Comparison of ENCODE assay signal across 23 mouse cellular contexts in genomic region chr19:43579081-43579796, GRCm38 (mm10). TPM values are rescaled to one million over a fixed set of nuclear protein-coding genes. Genes with fewer than 3 reads are reported as not detected.
DNase-seq lines count a peak whose midpoint lies in the region; ATAC-seq and TF ChIP-seq lines count a peak whose summit lies in the region.
"Had no signal": no experiment of that assay in that cellular context is flagged by ENCODE, and none has a peak within 500 bp of the region (broad histone marks: within the 10 kb centered on the region; RNA-seq: fewer than 3 reads in every experiment).

No protein-coding gene starts in this region.

- peaks cover 0 to 6% of the 10 kb centered on the region in 2 experiments; a peak in 1 of 4 replicates for H3K4me1 ChIP-seq in CH12.LX (ENCODE audit: control insufficient read depth in 1 of 2, insufficient read depth in 2 of 2)
- no peaks in the 10 kb centered on the region for H3K4me1 ChIP-seq in embryonic facial prominence, embryonic 10.5 days
- no peaks in the 10 kb centered on the region for H3K4me1 ChIP-seq in heart, embryonic 11.5 days (ENCODE audit: control insufficient read depth, insufficient read depth, low read length)
- H3K4me1 ChIP-seq: neural tube, embryonic 13.5 days had no signal

- no peaks in the 10 kb centered on the region for H3K27me3 ChIP-seq in CH12.LX (replicated peaks)
- H3K27me3 ChIP-seq in embryonic facial prominence, embryonic 10.5 days (replicated peaks; ENCODE audit: low read depth, poor library complexity, severe bottlenecking), result peaks cover 85% of the 10 kb centered on the region
- H3K27me3 ChIP-seq in heart, embryonic 11.5 days (ENCODE audit: control insufficient read depth, insufficient read depth, low read length), result peaks cover 48% of the 10 kb centered on the region

- no peak for TF ChIP-seq POLR2A in CH12.LX (IDR thresholded peaks at IDR 0.05; ENCODE audit: low read depth, low read length)

- in situ Hi-C loops in CH12.LX (cut with MboI; ENCODE audit: low pct_ligation_motif_present, low pct_unique_long_range_greater_than_20kb, low sequenced_read_pairs), result no loop called here

- no peak for TF ChIP-seq RAD21 in CH12.LX (IDR thresholded peaks at IDR 0.05; ENCODE audit: low read depth, low read length)

- no peak for ATAC-seq in heart, embryonic 11.5 days (replicated peaks; ENCODE audit: insufficient number of reproducible peaks, low FRiP score, low TSS enrichment)
- ATAC-seq in erythroid progenitor cell, adult 5-6 weeks (replicated peaks; ENCODE audit: low FRiP score, poor library complexity, severe bottlenecking), result no peak
- ATAC-seq: hindbrain, postnatal 0 days; lung, postnatal 0 days had no signal

- whole genome bisulfite sequencing in embryonic facial prominence, embryonic 10.5 days, result 86% methylated on average over 13 of the region's 13 CpGs
- WGBS in heart, embryonic 11.5 days (ENCODE audit: insufficient replicate concordance), result 72% methylated on average over 13 of the region's 13 CpGs

- H3K79me2 ChIP-seq in CH12.LX (replicated peaks; ENCODE audit: control insufficient read depth, extremely low read depth, insufficient read depth, poor library complexity, severe bottlenecking), result no peaks in the 10 kb centered on the region

- TF ChIP-seq CTCF in CH12.LX (conservative IDR thresholded peaks at IDR 0.05 in 1 of 2, IDR thresholded peaks at IDR 0.05 in 1 of 2; ENCODE audit: low read depth in 2 of 2, low read length in 2 of 2), result no peak

- H3K9ac ChIP-seq in CH12.LX (ENCODE audit: insufficient read depth, low read depth), result no peak overlapping the region
- no peak overlapping the region for H3K9ac ChIP-seq in heart, embryonic 11.5 days (ENCODE audit: low read depth, low read length)
- H3K9ac ChIP-seq: liver, embryonic 14.5 days; neural tube, embryonic 13.5 days had no signal

- H3K36me3 ChIP-seq in CH12.LX (replicated peaks in 1 of 2; ENCODE audit: control insufficient read depth in 1 of 2, insufficient read depth in 1 of 2, low read length in 1 of 2), result no peaks in the 10 kb centered on the region
- H3K36me3 ChIP-seq in embryonic facial prominence, embryonic 10.5 days (replicated peaks), result no peaks in the 10 kb centered on the region
- H3K36me3 ChIP-seq in heart, embryonic 11.5 days (ENCODE audit: control insufficient read depth, insufficient read depth, low read length), result no peaks in the 10 kb centered on the region
- H3K36me3 ChIP-seq: forebrain, embryonic 10.5 days; neural tube, embryonic 13.5 days had no signal

- H3K4me3 ChIP-seq in CH12.LX (replicated peaks in 1 of 3; ENCODE audit: low read depth in 2 of 3, low read length in 2 of 3, poor library complexity in 1 of 3), result no peak overlapping the region
- no peak overlapping the region for H3K4me3 ChIP-seq in embryonic facial prominence, embryonic 10.5 days
- no peak overlapping the region for H3K4me3 ChIP-seq in heart, embryonic 11.5 days (ENCODE audit: low read depth, low read length)
- H3K4me3 ChIP-seq: forebrain, embryonic 10.5 days; gastrocnemius, adult 2 months; neural tube, embryonic 13.5 days had no signal

- 0 out of 2 replicates have a peak overlapping the region, but pooled peaks have one; percentile 22 for H3K4me2 ChIP-seq in CH12.LX (ENCODE audit: insufficient read depth, low read depth, poor library complexity, severe bottlenecking)
- no peak overlapping the region for H3K4me2 ChIP-seq in heart, embryonic 11.5 days
- H3K4me2 ChIP-seq: neural tube, embryonic 13.5 days had no signal

- dilution Hi-C loops in CH12.LX (cut with MboI; ENCODE audit: extremely low pct_ligation_motif_present, extremely low pct_unique_long_range_greater_than_20kb, low sequenced_read_pairs), result no loop called here

- no peak for TF ChIP-seq EP300 in CH12.LX (IDR thresholded peaks at IDR 0.05; ENCODE audit: low read length)

- DNase-seq in adrenal gland, adult (ENCODE audit: inconsistent age in 2 of 2, low spot score in 1 of 2), result peak; percentile 70 to 88
- DNase-seq in adrenal gland, postnatal 4 days (ENCODE audit: low spot score in 2 of 2), result no peak
- DNase-seq in CH12.LX (ENCODE audit: extremely low read depth), result no peak
- peak; percentile 58 for DNase-seq in adrenal gland, postnatal 14 days
- DNase-seq in kidney, postnatal 10 days, result peak; percentile 43
- no peak for DNase-seq in embryonic facial prominence, embryonic 10.5 days (ENCODE audit: low spot score)
- DNase-seq: cerebellum, adult 8-10 months; gastrocnemius, adult 2 months; heart, adult 11 months; heart, postnatal 4 days; layer of hippocampus, postnatal 36 days; left cerebral cortex, postnatal 4 days; right cerebral cortex, postnatal 14 days; thymus, postnatal 14 days had no signal

- H3K9me3 ChIP-seq in CH12.LX (replicated peaks; ENCODE audit: low read length), result no peaks in the 10 kb centered on the region
- no peaks in the 10 kb centered on the region for H3K9me3 ChIP-seq in embryonic facial prominence, embryonic 10.5 days
- no peaks in the 10 kb centered on the region for H3K9me3 ChIP-seq in heart, embryonic 11.5 days (replicated peaks; ENCODE audit: control insufficient read depth, low read length)
- H3K9me3 ChIP-seq: forebrain, embryonic 10.5 days; neural tube, embryonic 13.5 days had no signal

- no peak overlapping the region for H3K27ac ChIP-seq in CH12.LX (ENCODE audit: insufficient read depth, low read depth)
- H3K27ac ChIP-seq in embryonic facial prominence, embryonic 10.5 days (replicated peaks), result no peak overlapping the region
- no peak overlapping the region for H3K27ac ChIP-seq in heart, embryonic 11.5 days (ENCODE audit: low read depth, low read length)
- H3K27ac ChIP-seq: forebrain, embryonic 10.5 days; gastrocnemius, adult 2 months; hindbrain, postnatal 0 days; liver, embryonic 14.5 days; neural tube, embryonic 13.5 days; stomach, postnatal 0 days had no signal

TF ChIP-seq in CH12.LX, 34 proteins besides CTCF, POLR2A, EP300 and RAD21:
- TF ChIP-seq ELF1 (IDR thresholded peaks at IDR 0.05; ENCODE audit: low read depth, low read length) (no peak), ZMIZ1 (IDR thresholded peaks at IDR 0.05; ENCODE audit: low read depth, low read length) (no peak), IRF4 (IDR thresholded peaks at IDR 0.05; ENCODE audit: low read depth, low read length) (no peak), E2F4 (IDR thresholded peaks at IDR 0.05; ENCODE audit: insufficient replicate concordance, low read depth, low read length) (no peak), TCF12 (IDR thresholded peaks at IDR 0.05; ENCODE audit: low read depth, low read length) (no peak), CHD1 (IDR thresholded peaks at IDR 0.05; ENCODE audit: low read depth, low read length) (no peak), MAZ (IDR thresholded peaks at IDR 0.05; ENCODE audit: low read depth, low read length) (no peak)

RNA-seq across cellular contexts. Expression of gene Nkx2-3, which starts 32.9 kb away (rescaled TPM):
- under 1 TPM in 1 of 2 experiments, not detected in 1; 0.28 TPM for total RNA-seq in adrenal gland, postnatal 4 days (2021)
- total RNA-seq in CH12.LX (2012; rRNA removed), result not detected in 2 replicates
- total RNA-seq in CH12.LX (2014; rRNA removed), result not detected in 2 replicates
- polyA plus RNA-seq in CH12.LX (2012; ENCODE audit: insufficient read length, low read depth), result 0.15 TPM in 1 of 2 replicates, not detected in the other
- total RNA-seq in adrenal gland, postnatal 14 days (2021), result not detected in 2 replicates
- 3.7 and 4.1 TPM in 2 replicates for polyA plus RNA-seq in embryonic facial prominence, embryonic 10.5 days (2016; fragmentation: Nextera tagmentation; extraction: Ambion mirVana)
- not detected in 2 replicates for polyA plus RNA-seq in heart, embryonic 11.5 days (2014; fragmentation: Nextera tagmentation; extraction: Ambion mirVana)
- 1.3 TPM in 1 of 2 replicates, not detected in the other for total RNA-seq in erythroid progenitor cell, adult 5-6 weeks (2015; ENCODE audit: low replicate concordance)
- not detected in 2 replicates for total RNA-seq in erythroid progenitor cell, adult 5-6 weeks (2017; ENCODE audit: low replicate concordance)
- total RNA-seq: gastrocnemius, adult 2 months; heart, postnatal 4 days; hindbrain, postnatal 0 days; layer of hippocampus, postnatal 36 days; left cerebral cortex, postnatal 4 days had no signal
- polyA plus RNA-seq: heart, embryonic 14.5 days; hindbrain, postnatal 0 days; lung, postnatal 0 days; neural tube, embryonic 13.5 days had no signal

RNA-seq across cellular contexts. Expression of gene Got1, which starts 54.8 kb away (rescaled TPM):
- 10 to 100 TPM; 59.8 to 62.7 TPM for total RNA-seq in adrenal gland, postnatal 4 days (2021)
- total RNA-seq in CH12.LX (2012; rRNA removed) (122 and 131 TPM in 2 replicates), CH12.LX (2014; rRNA removed) (164 and 176 TPM in 2 replicates)
- 214 and 228 TPM in 2 replicates for polyA plus RNA-seq in CH12.LX (2012; ENCODE audit: insufficient read length, low read depth)
- total RNA-seq in adrenal gland, postnatal 14 days (2021), result 184 and 213 TPM in 2 replicates
- polyA plus RNA-seq in embryonic facial prominence, embryonic 10.5 days (2016; fragmentation: Nextera tagmentation; extraction: Ambion mirVana), result 55.4 and 57.9 TPM in 2 replicates
- polyA plus RNA-seq in heart, embryonic 11.5 days (2014; fragmentation: Nextera tagmentation; extraction: Ambion mirVana), result 134 and 158 TPM in 2 replicates
- 6.8 and 9.6 TPM in 2 replicates for total RNA-seq in erythroid progenitor cell, adult 5-6 weeks (2015; ENCODE audit: low replicate concordance)
- 6.4 TPM in 1 of 2 replicates, not detected in the other for total RNA-seq in erythroid progenitor cell, adult 5-6 weeks (2017; ENCODE audit: low replicate concordance)

Comparison
In these comparisons a context has a peak if more than half of its experiments do, and no peak if none do; other contexts are left out.
1. DNase-seq: peak in adrenal gland, adult (2 of 2), adrenal gland, postnatal 14 days (single experiment) and kidney, postnatal 10 days (single experiment); none in adrenal gland, postnatal 4 days (0 of 2), CH12.LX (single experiment) and embryonic facial prominence, embryonic 10.5 days (single experiment).
2. RNA of gene Got1, which starts 54.8 kb away (total RNA-seq): 184 to 213 TPM in adrenal gland, postnatal 14 days, 122 to 176 TPM in CH12.LX and 59.8 to 62.7 TPM in adrenal gland, postnatal 4 days; 6.4 to 9.6 TPM in erythroid progenitor cell, adult 5-6 weeks; every median in the first group is over 4 times any median in the second.